Comparison of ENCODE assay signal across 30 mouse cellular contexts in genomic region chr12:54946116-54946515, GRCm38 (mm10). TPM values are rescaled to one million over a fixed set of nuclear protein-coding genes. Genes with fewer than 3 reads are reported as not detected.
DNase-seq lines count a peak whose midpoint lies in the region; ATAC-seq and TF ChIP-seq lines count a peak whose summit lies in the region.
"Had no signal": no experiment of that assay in that cellular context is flagged by ENCODE, and none has a peak within 500 bp of the region (broad histone marks: within the 10 kb centered on the region; RNA-seq: fewer than 3 reads in every experiment).

No protein-coding gene starts in this region.

- TF ChIP-seq POLR2A in liver, adult 2 months (IDR thresholded peaks at IDR 0.05; ENCODE audit: extremely low read depth, insufficient read depth, low read length), result no peak

- H3K4me1 ChIP-seq in embryonic facial prominence, embryonic 14.5 days (ENCODE audit: control insufficient read depth, insufficient read depth, low read length), result no peaks in the 10 kb centered on the region
- H3K4me1 ChIP-seq in embryonic facial prominence, embryonic 10.5 days, result no peaks in the 10 kb centered on the region
- H3K4me1 ChIP-seq in liver, adult 2 months (ENCODE audit: control insufficient read depth, insufficient read depth, low read length), result peaks cover 5% of the 10 kb centered on the region; the same call in 1 of the 2 replicates
- H3K4me1 ChIP-seq in liver, embryonic 12.5 days, result no peaks in the 10 kb centered on the region
- H3K4me1 ChIP-seq: embryonic facial prominence, embryonic 12.5 days; embryonic facial prominence, embryonic 15.5 days; forebrain, embryonic 12.5 days had no signal

- TF ChIP-seq CTCF in liver, adult 2 months (IDR thresholded peaks at IDR 0.05; ENCODE audit: low read depth, low read length), result no peak

- no peak overlapping the region for H3K4me3 ChIP-seq in embryonic facial prominence, embryonic 14.5 days (ENCODE audit: low read depth, low read length)
- H3K4me3 ChIP-seq in embryonic facial prominence, embryonic 10.5 days, result no peak overlapping the region
- no peak overlapping the region for H3K4me3 ChIP-seq in liver, adult 2 months (ENCODE audit: insufficient read depth, low read depth, low read length)
- H3K4me3 ChIP-seq in liver, embryonic 12.5 days, result no peak overlapping the region
- H3K4me3 ChIP-seq: embryonic facial prominence, embryonic 12.5 days; embryonic facial prominence, embryonic 15.5 days; erythroblast, embryonic 14.5 days; forebrain, embryonic 10.5 days; forebrain, embryonic 12.5 days had no signal

- 86% methylated on average over 6 of the region's 6 CpGs for WGBS in embryonic facial prominence, embryonic 14.5 days
- 79% methylated on average over 6 of the region's 6 CpGs for WGBS in embryonic facial prominence, embryonic 10.5 days
- WGBS in liver, adult 2 months, result 45% methylated on average over 6 of the region's 6 CpGs
- WGBS in liver, embryonic 12.5 days (ENCODE audit: insufficient replicate concordance), result 87% methylated on average over 6 of the region's 6 CpGs

- H3K9ac ChIP-seq in embryonic facial prominence, embryonic 14.5 days (ENCODE audit: low read depth, low read length), result no peak overlapping the region
- no peak overlapping the region for H3K9ac ChIP-seq in liver, adult 2 months (ENCODE audit: low read depth, low read length)
- no peak overlapping the region for H3K9ac ChIP-seq in liver, embryonic 12.5 days
- H3K9ac ChIP-seq: embryonic facial prominence, embryonic 12.5 days; embryonic facial prominence, embryonic 15.5 days; forebrain, embryonic 12.5 days had no signal

- no peaks in the 10 kb centered on the region for H3K79me2 ChIP-seq in liver, adult 2 months (ENCODE audit: control insufficient read depth, insufficient read depth, low read length)

- H3K27me3 ChIP-seq in embryonic facial prominence, embryonic 14.5 days (replicated peaks; ENCODE audit: control insufficient read depth, insufficient read depth, low read length), result no peaks in the 10 kb centered on the region
- no peaks in the 10 kb centered on the region for H3K27me3 ChIP-seq in embryonic facial prominence, embryonic 10.5 days (replicated peaks; ENCODE audit: low read depth, poor library complexity, severe bottlenecking)
- no peaks in the 10 kb centered on the region for H3K27me3 ChIP-seq in liver, adult 2 months (ENCODE audit: control insufficient read depth, insufficient read depth, low read length)
- no peaks in the 10 kb centered on the region for H3K27me3 ChIP-seq in liver, embryonic 12.5 days (replicated peaks)
- H3K27me3 ChIP-seq: CH12.LX; embryonic facial prominence, embryonic 12.5 days; embryonic facial prominence, embryonic 15.5 days; forebrain, embryonic 12.5 days had no signal

- DNase-seq in embryonic facial prominence, embryonic 14.5 days (ENCODE audit: low spot score), result peak; percentile 2
- DNase-seq in embryonic facial prominence, embryonic 10.5 days (ENCODE audit: low spot score), result no peak
- peak; percentile 67 for DNase-seq in liver, adult 2 months (ENCODE audit: extremely low read depth, low read depth, low spot score)
- peak; percentile 84 for DNase-seq in retina, postnatal 1 day
- DNase-seq in ovary, postnatal 36 days (ENCODE audit: low spot score), result no peak
- DNase-seq: adrenal gland, adult 2 months; adrenal gland, postnatal 10 days; adrenal gland, postnatal 25 days; B cell, adult 2 months; cerebellum, adult 11 months; cerebellum, adult 18-20 months; cerebellum, adult 8-10 months; cerebellum, adult 9-11 months; cerebellum, postnatal 14 days; cerebellum, postnatal 36 days; embryo, embryonic 11 days had no signal

- no peak for ATAC-seq in embryonic facial prominence, embryonic 14.5 days (ENCODE audit: low read depth)
- ATAC-seq in liver, embryonic 12.5 days, result no peak
- ATAC-seq: CD4-positive, CD25-positive, alpha-beta regulatory T cell, adult 4 months; forebrain, embryonic 14.5 days; forebrain, embryonic 16.5 days had no signal

- H3K4me2 ChIP-seq in embryonic facial prominence, embryonic 14.5 days (ENCODE audit: low read depth, low read length), result no peak overlapping the region
- H3K4me2 ChIP-seq in liver, embryonic 12.5 days, result no peak overlapping the region
- H3K4me2 ChIP-seq: embryonic facial prominence, embryonic 12.5 days; embryonic facial prominence, embryonic 15.5 days; forebrain, embryonic 12.5 days had no signal

- H3K27ac ChIP-seq in embryonic facial prominence, embryonic 14.5 days (replicated peaks; ENCODE audit: low read depth, low read length), result no peak overlapping the region
- H3K27ac ChIP-seq in embryonic facial prominence, embryonic 10.5 days (replicated peaks), result no peak overlapping the region
- H3K27ac ChIP-seq in liver, adult 2 months (replicated peaks; ENCODE audit: insufficient read depth, low read depth, low read length), result no peak overlapping the region
- no peak overlapping the region for H3K27ac ChIP-seq in liver, embryonic 12.5 days
- H3K27ac ChIP-seq: embryonic facial prominence, embryonic 12.5 days; embryonic facial prominence, embryonic 15.5 days; forebrain, embryonic 10.5 days; forebrain, embryonic 12.5 days had no signal

- no peaks in the 10 kb centered on the region for H3K9me3 ChIP-seq in embryonic facial prominence, embryonic 14.5 days (ENCODE audit: control insufficient read depth, low read length)
- no peaks in the 10 kb centered on the region for H3K9me3 ChIP-seq in embryonic facial prominence, embryonic 10.5 days
- H3K9me3 ChIP-seq in liver, embryonic 12.5 days (replicated peaks), result no peaks in the 10 kb centered on the region
- H3K9me3 ChIP-seq: embryonic facial prominence, embryonic 12.5 days; embryonic facial prominence, embryonic 15.5 days; forebrain, embryonic 10.5 days; forebrain, embryonic 12.5 days; G1E had no signal

- peaks cover 9% of the 10 kb centered on the region; the same call in 1 of the 2 replicates for H3K36me3 ChIP-seq in embryonic facial prominence, embryonic 14.5 days (ENCODE audit: control insufficient read depth, insufficient read depth, low read length)
- H3K36me3 ChIP-seq in embryonic facial prominence, embryonic 10.5 days (replicated peaks), result peaks cover 44% of the 10 kb centered on the region
- peaks cover 15% of the 10 kb centered on the region for H3K36me3 ChIP-seq in liver, adult 2 months (ENCODE audit: control insufficient read depth, insufficient read depth, low read length)
- peaks cover 78% of the 10 kb centered on the region for H3K36me3 ChIP-seq in liver, embryonic 12.5 days

RNA-seq across cellular contexts. Expression of gene Gm20403, which starts 40.2 kb away (rescaled TPM):
- polyA plus RNA-seq in embryonic facial prominence, embryonic 14.5 days (2014; fragmentation: Nextera tagmentation; extraction: Ambion mirVana), result not detected in 2 replicates
- not detected in 2 replicates for polyA plus RNA-seq in embryonic facial prominence, embryonic 10.5 days (2016; fragmentation: Nextera tagmentation; extraction: Ambion mirVana)
- total RNA-seq in liver, adult 2 months (2014; rRNA removed), result not detected in 2 replicates
- not detected in 2 replicates for polyA plus RNA-seq in liver, adult 2 months (2012; rRNA removed)
- polyA plus RNA-seq in liver, embryonic 12.5 days (2016; fragmentation: Nextera tagmentation; extraction: Ambion mirVana), result 0.49 TPM in 1 of 2 replicates, not detected in the other
- total RNA-seq: adrenal gland, adult 2 months; adrenal gland, postnatal 10 days; adrenal gland, postnatal 25 days; adrenal gland, postnatal 4 days; CH12.LX; common myeloid progenitor, adult 5-6 weeks; G1E had no signal
- polyA plus RNA-seq: adrenal gland, adult 2 months; brain, embryonic 14.5 days; CD4-positive, CD25-positive, alpha-beta regulatory T cell, adult 4 months; embryonic facial prominence, embryonic 12.5 days; embryonic facial prominence, embryonic 15.5 days; forebrain, embryonic 10.5 days; forebrain, embryonic 12.5 days; forebrain, embryonic 14.5 days; forebrain, embryonic 16.5 days had no signal

Comparison
In these comparisons a context has a peak if more than half of its experiments do, and no peak if none do; other contexts are left out.
1. DNase-seq: peak in embryonic facial prominence, embryonic 14.5 days (single experiment), liver, adult 2 months (single experiment) and retina, postnatal 1 day (single experiment); none in embryonic facial prominence, embryonic 10.5 days (single experiment) and ovary, postnatal 36 days (single experiment).